Mouse (Mus musculus) cortical plate, adult 2 months (tissue): Measurements from ENCODE around the gene Sbno2. TPM values are rescaled to one million over a fixed set of nuclear protein-coding genes. Genes with fewer than 3 reads are reported as not detected.

Experiments used
- H3K27ac ChIP-seq: fragments of 200-500 bp; 2 replicates; pipeline ENCODE4 v1.5.1; 2012; ENCODE audit warnings: low read length, control low read depth, inconsistent platforms; ENCODE audit not compliant: insufficient read depth
- H3K4me1 ChIP-seq: fragments of 200-500 bp; 2 replicates; pipeline ENCODE4 v1.6.1; 2011; ENCODE audit warnings: low read length; ENCODE audit not compliant: control insufficient read depth, insufficient read depth
- H3K4me3 ChIP-seq: fragments of 200-500 bp; 2 replicates; pipeline ENCODE4 v1.5.1; 2011; ENCODE audit warnings: mild to moderate bottlenecking, low read length, control low read depth; ENCODE audit not compliant: insufficient read depth
- CTCF ChIP-seq: fragments of 200-500 bp; IDR thresholded peaks from 2 replicates; pipeline ENCODE4 v1.5.1; 2011; ENCODE audit warnings: mild to moderate bottlenecking, control low read depth, low read length; ENCODE audit not compliant: insufficient read depth; ENCODE audit errors: extremely low read depth
- POLR2A ChIP-seq: fragments of 200-500 bp; IDR thresholded peaks from 2 replicates; pipeline ENCODE4 v1.6.1; 2011; ENCODE audit warnings: mild to moderate bottlenecking, low read length, control low read depth; ENCODE audit not compliant: insufficient read depth; ENCODE audit errors: extremely low read depth
- polyA plus RNA-seq: library from polyadenylated mRNA; depleted of rRNA; stranded (reverse); fragments of >200 nt; gene quantifications from 2 replicates; pipeline ENCODE4 v1.2.3, GENCODE M21; 2012

The Sbno2 gene
- polyA plus RNA-seq, 1 experiment: 22.9 TPM

DNA sequence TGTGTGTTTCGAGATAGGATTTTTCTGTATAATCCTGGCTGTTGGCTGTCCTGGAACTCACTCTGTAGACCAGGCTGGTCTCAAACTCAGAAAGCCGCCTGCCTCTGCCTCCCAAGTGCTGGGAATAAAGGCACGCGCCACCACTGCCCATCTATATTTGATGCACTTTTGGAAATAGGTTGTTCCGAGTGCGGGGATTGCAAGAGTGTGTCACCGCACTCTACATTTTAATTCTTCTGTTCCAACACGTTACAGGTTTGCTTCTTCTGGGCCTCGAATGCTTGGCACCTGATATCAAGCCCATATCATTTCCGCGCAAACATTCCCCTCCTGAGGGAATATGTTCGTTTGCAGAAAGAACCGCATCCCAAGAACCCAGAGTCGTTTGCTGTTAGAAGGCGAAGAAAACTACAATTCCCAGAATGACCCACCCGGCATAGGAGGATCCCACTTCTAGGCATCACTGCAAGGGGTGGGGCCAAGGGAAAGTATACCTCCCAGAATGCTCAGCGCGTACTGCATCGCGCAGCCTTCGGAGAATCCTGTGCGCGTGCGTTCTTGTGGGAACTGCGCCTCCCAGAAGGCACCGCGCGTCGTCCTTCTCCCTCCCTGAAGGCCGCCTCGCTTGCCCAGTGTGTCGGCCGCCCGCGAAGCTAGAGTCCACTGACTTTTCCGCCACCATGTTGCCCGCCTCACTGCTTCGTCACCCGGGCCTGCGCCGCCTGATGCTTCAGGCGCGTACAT, 36.6 kb upstream of the Sbno2 start:
- Histone ChIP-seq H3K4me1 (peaks cover 3% of the 10 kb centered on the region; the same call in 1 of the 2 replicates), H3K4me3 (peak overlapping the region; percentile 73), H3K27ac (peak overlapping the region; percentile 80)
- TF ChIP-seq POLR2A: peak; percentile 94
- no peak for TF ChIP-seq CTCF

DNA sequence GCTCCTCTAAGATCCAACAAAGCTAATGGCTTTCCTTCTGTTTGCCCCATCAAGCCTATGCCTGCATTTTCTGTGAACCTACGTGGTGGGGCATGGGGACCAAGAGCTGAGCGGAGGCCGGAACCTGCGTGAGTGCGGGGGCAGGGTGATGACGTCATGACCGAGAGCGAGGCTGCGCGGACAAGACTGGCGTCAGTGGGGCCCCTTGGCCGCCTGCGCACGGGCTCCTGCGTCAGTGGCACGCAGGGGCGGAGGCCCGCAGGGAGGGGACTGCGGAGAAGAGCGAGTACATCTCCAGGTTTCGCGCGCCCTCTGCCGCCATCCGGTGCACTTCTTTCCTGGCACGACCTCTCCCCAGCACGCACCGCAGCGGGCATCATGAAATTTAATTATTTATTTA, 35.9 kb upstream of the Sbno2 start:
- Histone ChIP-seq H3K4me1 (peaks cover 3% of the 10 kb centered on the region; the same call in 1 of the 2 replicates), H3K4me3 (peak overlapping the region; percentile 73), H3K27ac (peak overlapping the region; percentile 95)
- TF ChIP-seq POLR2A (peak; percentile 60), CTCF (peak; percentile 46)

DNA sequence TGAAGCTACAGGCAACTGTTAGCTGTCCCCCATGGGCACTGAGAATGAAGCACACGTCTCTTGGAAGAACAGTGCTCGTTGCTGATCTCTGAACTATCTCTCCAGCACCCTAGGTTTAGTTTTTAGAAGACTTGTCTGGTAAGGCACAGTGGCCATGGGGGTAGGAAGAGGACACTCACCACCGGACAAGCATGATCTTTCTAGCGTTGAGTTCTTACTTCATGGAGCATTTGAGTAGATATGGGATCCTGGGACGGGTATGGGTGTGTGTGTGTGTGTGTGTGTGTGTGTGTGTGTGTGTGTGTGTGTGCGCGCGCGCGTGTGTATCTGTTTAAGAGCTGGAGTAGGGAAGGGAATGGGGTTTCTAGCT, 35.3 kb upstream of the Sbno2 start, which contains the start of gene Cbarp:
TSS of gene Cbarp (minus strand) at position 170 of the 370 bp plus-strand sequence.
- TF ChIP-seq CTCF: no peak
- H3K4me1 ChIP-seq: peaks cover 3% of the 10 kb centered on the region; the same call in 1 of the 2 replicates
- H3K4me3 ChIP-seq: peak within 1 kb of the TSS; percentile 73
- H3K27ac ChIP-seq: peak within 1 kb of the TSS; percentile 98

DNA sequence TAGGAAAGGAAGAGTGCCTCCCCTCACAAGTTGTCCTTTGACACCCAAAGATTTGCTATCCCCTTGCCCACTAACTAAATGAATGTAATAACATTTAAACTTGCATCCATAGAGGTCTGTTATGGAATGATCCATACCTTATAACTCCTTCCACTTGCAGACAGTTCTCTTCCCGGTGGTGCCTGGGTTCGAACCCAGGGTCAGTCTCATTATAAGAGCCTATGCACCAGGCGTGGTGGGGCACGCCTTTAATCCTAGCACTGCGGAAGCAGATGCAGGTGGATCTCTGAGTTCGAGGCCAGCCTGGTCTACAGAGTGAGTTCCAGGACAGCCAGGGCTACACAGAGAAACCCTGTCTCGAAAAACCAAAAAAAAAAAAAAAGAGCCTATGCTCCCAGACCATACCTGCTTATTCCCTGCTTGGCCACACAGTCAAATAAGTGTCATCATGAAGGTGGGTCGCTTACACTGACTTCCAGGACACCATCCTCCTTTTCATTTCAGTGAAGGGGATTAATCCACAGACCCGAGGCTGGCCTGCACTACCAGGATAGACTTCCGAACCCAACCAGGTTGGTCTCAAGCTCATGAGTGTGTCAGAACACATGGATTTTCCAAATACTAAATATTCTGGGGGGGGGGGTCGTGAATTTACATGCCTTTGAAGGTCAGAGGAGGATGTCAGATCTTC, 34.7 kb upstream of the Sbno2 start:
- no peak for TF ChIP-seq POLR2A
- Histone ChIP-seq H3K27ac (no peak overlapping the region), H3K4me3 (no peak overlapping the region), H3K4me1 (peaks cover 3% of the 10 kb centered on the region; the same call in 1 of the 2 replicates)

DNA sequence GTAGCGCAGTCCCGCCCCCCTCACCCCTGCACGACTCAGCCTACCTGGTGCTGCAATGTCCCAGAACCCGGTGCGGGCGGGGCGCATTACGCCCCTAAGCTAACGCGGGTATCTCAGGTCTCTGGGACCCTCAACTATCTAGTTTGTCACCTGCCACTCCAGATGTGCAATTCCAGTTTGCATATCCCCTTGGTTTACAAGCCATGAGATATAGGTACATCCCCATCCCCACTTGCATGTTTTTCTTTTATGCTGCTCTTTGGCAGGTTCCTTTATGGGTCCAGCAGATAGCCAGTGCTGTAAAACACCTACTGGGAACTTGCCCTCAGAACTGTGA, 34.0 kb upstream of the Sbno2 start:
- peak overlapping the region; percentile 98 for H3K4me3 ChIP-seq
- peak overlapping the region; percentile 98; the same call in 1 of the 2 replicates for H3K27ac ChIP-seq
- TF ChIP-seq CTCF (no peak), POLR2A (no peak)
- H3K4me1 ChIP-seq: peaks cover 3% of the 10 kb centered on the region; the same call in 1 of the 2 replicates

DNA sequence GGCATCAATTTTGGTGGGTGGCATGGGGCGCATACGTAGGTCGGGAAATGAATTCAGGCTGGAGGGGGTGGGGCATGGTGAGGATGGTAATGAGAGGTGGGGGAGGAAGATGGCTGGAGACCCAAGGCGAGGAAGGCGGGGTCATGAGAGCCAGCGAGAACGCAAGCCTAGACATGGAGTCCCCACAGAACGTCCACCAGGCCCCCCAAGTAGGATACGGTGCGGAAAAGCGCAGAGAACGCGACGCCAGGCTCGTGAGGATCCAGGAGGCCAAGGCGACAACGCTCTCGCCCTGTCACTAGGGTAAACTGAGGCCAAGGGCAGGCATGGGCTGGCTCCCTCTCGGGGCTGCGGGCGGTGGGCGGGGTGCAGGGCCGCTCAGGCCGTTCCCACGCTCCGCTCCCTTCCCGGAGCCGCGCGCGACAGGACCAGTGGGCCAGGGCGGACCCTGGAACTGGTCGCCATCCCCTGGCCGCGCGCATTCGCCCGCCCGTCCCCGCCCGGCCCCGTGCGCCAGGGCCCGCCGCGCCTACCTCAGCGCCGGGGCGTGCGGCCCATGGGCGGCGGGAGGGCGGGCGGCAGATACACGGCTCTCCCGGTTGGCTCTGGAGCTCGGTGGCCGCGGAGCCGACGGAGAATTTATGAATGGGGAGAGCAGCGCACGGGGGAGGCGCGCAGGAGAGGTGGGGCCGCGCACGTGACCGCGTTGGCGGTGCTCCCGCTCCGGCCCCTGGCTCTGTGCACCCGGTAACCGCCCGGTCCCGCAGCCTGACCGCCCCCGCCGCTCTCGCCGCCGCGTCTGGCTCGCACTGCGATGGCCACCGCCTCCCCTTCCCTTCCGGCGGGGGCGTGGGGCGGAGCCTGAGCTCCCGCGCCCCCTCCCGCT, 33.4 kb upstream of the Sbno2 start, which contains the start of gene Atp5d:
TSS of gene Atp5d (plus strand) at position 80 of the 886 bp plus-strand sequence.
- TF ChIP-seq POLR2A (peak; percentile 44; the same call in 1 of the 2 replicates), CTCF (no peak)
- peaks cover 2% of the 10 kb centered on the region; the same call in 1 of the 2 replicates for H3K4me1 ChIP-seq
- peak within 1 kb of the TSS; percentile 98 for H3K4me3 ChIP-seq
- peak within 1 kb of the TSS; percentile 98 for H3K27ac ChIP-seq

- TF ChIP-seq POLR2A: 0 out of 2 replicates have a peak, but pooled peaks have one; percentile 23
- TF ChIP-seq CTCF: no peak
- Histone ChIP-seq H3K27ac (peak overlapping the region; percentile 98), H3K4me1 (no peaks in the 10 kb centered on the region), H3K4me3 (peak overlapping the region; percentile 98)
Observed at GRCm38 (mm10) chr10:80137626-80138552, 32.5 kb upstream of the Sbno2 start.

GRCm38 (mm10) chr10:80136952-80137625, 31.7 kb upstream of the Sbno2 start:
- no peaks in the 10 kb centered on the region for H3K4me1 ChIP-seq
- peak overlapping the region; percentile 94 for H3K27ac ChIP-seq
- peak overlapping the region; percentile 98 for H3K4me3 ChIP-seq
- no peak for TF ChIP-seq CTCF
- no peak for TF ChIP-seq POLR2A
